Mouse (Mus musculus): ENCODE results near the gene Celf1.

GRCm38 (mm10) chr2:91023131-91023530 lies 82.9 kb downstream of the Celf1 start:
- no peak for TF ChIP-seq GATA1 (IDR thresholded peaks at IDR 0.05; ENCODE audit: low read depth, low read length)
- TF ChIP-seq CHD2 (IDR thresholded peaks at IDR 0.05; ENCODE audit: low read length) = no peak
- TF ChIP-seq EP300 (IDR thresholded peaks at IDR 0.05; ENCODE audit: low read depth in 1 of 2, low read length in 2 of 2) = no peak
- TF ChIP-seq POLR2A (IDR thresholded peaks at IDR 0.05; ENCODE audit: control insufficient read depth in 1 of 2, insufficient read depth in 1 of 2, low read depth in 1 of 2, low read length in 2 of 2, poor library complexity in 1 of 2) = no peak
- no peak for TF ChIP-seq RCOR1 (IDR thresholded peaks at IDR 0.05; ENCODE audit: low read depth, low read length)
- TF ChIP-seq MYB (IDR thresholded peaks at IDR 0.05; ENCODE audit: low read depth, low read length) = no peak
- TF ChIP-seq CTCF (IDR thresholded peaks at IDR 0.05 in 2 of 3, conservative IDR thresholded peaks at IDR 0.05 in 1 of 3; ENCODE audit: control insufficient read depth in 1 of 3, insufficient read depth in 1 of 3, low read depth in 2 of 3, low read length in 3 of 3, poor library complexity in 1 of 3, severe bottlenecking in 1 of 3) = no peak
- no peak for TF ChIP-seq ZNF384 (IDR thresholded peaks at IDR 0.05; ENCODE audit: low read depth, low read length)
- no peak for TF ChIP-seq MEF2A (IDR thresholded peaks at IDR 0.05; ENCODE audit: extremely low read depth, insufficient replicate concordance, low read depth, low read length, poor library complexity, severe bottlenecking)
- no peak for TF ChIP-seq MAZ (IDR thresholded peaks at IDR 0.05; ENCODE audit: low read depth, low read length)
- TF ChIP-seq RAD21 (IDR thresholded peaks at IDR 0.05; ENCODE audit: low read depth, low read length) = no peak
- no peak for TF ChIP-seq NELFE (IDR thresholded peaks at IDR 0.05; ENCODE audit: low read depth, low read length)
- TF ChIP-seq GABPA (IDR thresholded peaks at IDR 0.05; ENCODE audit: low read depth, low read length) = no peak
- TF ChIP-seq POLR2AphosphoS2 (IDR thresholded peaks at IDR 0.05; ENCODE audit: low read length) = no peak

All from MEL (cell line).